13 mouse cellular contexts compared by ENCODE assay signal in genomic region chr9:49827671-49828070, GRCm38 (mm10).
"Had no signal": no experiment of that assay in that cellular context is flagged by ENCODE, and none has a peak within 500 bp of the region (broad histone marks: within the 10 kb centered on the region; RNA-seq: fewer than 3 reads in every experiment).

No protein-coding gene starts in this region.

- ATAC-seq: midbrain, embryonic 13.5 days had no signal

- H3K36me3 ChIP-seq: limb, embryonic 12.5 days; midbrain, embryonic 13.5 days; neural tube, embryonic 15.5 days; stomach, embryonic 15.5 days had no signal

- H3K27me3 ChIP-seq: limb, embryonic 12.5 days; midbrain, embryonic 13.5 days; neural tube, embryonic 15.5 days; stomach, embryonic 15.5 days had no signal

- H3K4me2 ChIP-seq: limb, embryonic 12.5 days; midbrain, embryonic 13.5 days; neural tube, embryonic 15.5 days; stomach, embryonic 15.5 days had no signal

- H3K27ac ChIP-seq: limb, embryonic 12.5 days; liver, embryonic 14.5 days; midbrain, embryonic 13.5 days; neural tube, embryonic 15.5 days; stomach, embryonic 15.5 days had no signal

- H3K4me3 ChIP-seq: limb, embryonic 12.5 days; midbrain, embryonic 13.5 days; neural tube, embryonic 15.5 days; stomach, embryonic 15.5 days had no signal

- DNase-seq: kidney, postnatal 25 days; layer of hippocampus, postnatal 36 days; liver; lung, adult 18-20 months; retina, postnatal 1 day; right cerebral cortex, postnatal 4 days; thymus, adult 2 months; thymus, postnatal 36 days had no signal

- H3K9ac ChIP-seq: limb, embryonic 12.5 days; liver, embryonic 14.5 days; midbrain, embryonic 13.5 days; neural tube, embryonic 15.5 days; stomach, embryonic 15.5 days had no signal

- H3K9me3 ChIP-seq: limb, embryonic 12.5 days; midbrain, embryonic 13.5 days; neural tube, embryonic 15.5 days; stomach, embryonic 15.5 days had no signal

- H3K4me1 ChIP-seq: limb, embryonic 12.5 days; midbrain, embryonic 13.5 days; neural tube, embryonic 15.5 days; stomach, embryonic 15.5 days had no signal
